Mouse (Mus musculus) lung, adult 10 weeks (tissue): Measurements from ENCODE around the gene Plxnb1. TPM values are rescaled to one million over a fixed set of nuclear protein-coding genes. Genes with fewer than 3 reads are reported as not detected.

ENCODE experiments used
- polyA plus RNA-seq: library from polyadenylated mRNA; stranded (reverse); fragments of 350-450 nt; fragmentation: Illumina TruSeq; extraction: RNeasy Lipid Tissue Mini Kit (QIAGEN cat#74804); gene quantifications from one replicate; pipeline ENCODE4 v1.2.3, GENCODE M21; 2014; ENCODE audit warnings: low read depth, low replicate concordance; ENCODE audit not compliant: insufficient read depth

Plxnb1 gene
- 10.0 TPM for polyA plus RNA-seq

GRCm38 (mm10) chr9:109095137-109095982 is at the start of gene Plxnb1:
Gene Plxnb1 (plus strand): TSS chr9:109095389.

GRCm38 (mm10) chr9:109059136-109059903 is 35.9 kb upstream of the Plxnb1 start, which contains the start of gene Trex1:
Gene Trex1 (minus strand): TSS chr9:109059734.

GRCm38 (mm10) chr9:109073661-109074573 is 21.3 kb upstream of the Plxnb1 start, which contains the start of gene Atrip:
Gene Atrip (minus strand): TSS chr9:109074124.

GRCm38 (mm10) chr9:109082124-109082800 is 12.9 kb upstream of the Plxnb1 start, which contains the start of the genes Ccdc51 and Tma7:
Gene Ccdc51 (plus strand): TSS chr9:109082493.
Gene Tma7 (minus strand): TSS chr9:109082587.

GRCm38 (mm10) chr9:109161941-109162340 is 66.8 kb downstream of the Plxnb1 start, which contains the start of gene Fbxw21:
Gene Fbxw21 (minus strand): TSS chr9:109162041.

Other genes starting within 250 kb of the Plxnb1 start
- 7.2 TPM for gene Slc26a6, start 242.1 kb upstream of the Plxnb1 start, polyA plus RNA-seq
- gene Tmem89, start 180.8 kb upstream of the Plxnb1 start, polyA plus RNA-seq, result not detected
- gene Uqcrc1, start 158.8 kb upstream of the Plxnb1 start, polyA plus RNA-seq, result 127 TPM
- 3.0 TPM for gene Col7a1, start 141.8 kb upstream of the Plxnb1 start, polyA plus RNA-seq
- gene Ucn2, start 109.4 kb upstream of the Plxnb1 start, polyA plus RNA-seq, result 0.21 TPM
- 19.0 TPM for gene Pfkfb4, start 103.6 kb upstream of the Plxnb1 start, polyA plus RNA-seq
- gene Shisa5, start 56.8 kb upstream of the Plxnb1 start, polyA plus RNA-seq, result 219 TPM
- 21.7 TPM for gene Trex1, start 35.7 kb upstream of the Plxnb1 start, polyA plus RNA-seq
- 5.9 TPM for gene Atrip, start 21.3 kb upstream of the Plxnb1 start, polyA plus RNA-seq
- gene Ccdc51, start 12.9 kb upstream of the Plxnb1 start, polyA plus RNA-seq, result 4.3 TPM
- gene Tma7, start 12.8 kb upstream of the Plxnb1 start, polyA plus RNA-seq, result 289 TPM
- gene Fbxw21, start 66.7 kb downstream of the Plxnb1 start, polyA plus RNA-seq, result not detected
- not detected for gene Fbxw13, start 100.6 kb downstream of the Plxnb1 start, polyA plus RNA-seq
- not detected for gene Fbxw20, start 139.4 kb downstream of the Plxnb1 start, polyA plus RNA-seq
- gene Fbxw14, start 192.3 kb downstream of the Plxnb1 start, polyA plus RNA-seq, result not detected
- not detected for gene Fbxw28, start 244.3 kb downstream of the Plxnb1 start, polyA plus RNA-seq